Mouse (Mus musculus) G1E (cell line): Measurements from ENCODE around the gene A730015C16Rik.

Experiments used
- CTCF ChIP-seq: IDR thresholded peaks from 2 replicates; pipeline ENCODE4 v1.5.1; 2012; ENCODE audit warnings: low read depth, low read length, inconsistent platforms, mixed read lengths
- GATA1 ChIP-seq: IDR thresholded peaks from 2 replicates; pipeline ENCODE4 v1.6.1; 2012; ENCODE audit warnings: borderline replicate concordance, low read length, inconsistent platforms, mixed read lengths

DNA sequence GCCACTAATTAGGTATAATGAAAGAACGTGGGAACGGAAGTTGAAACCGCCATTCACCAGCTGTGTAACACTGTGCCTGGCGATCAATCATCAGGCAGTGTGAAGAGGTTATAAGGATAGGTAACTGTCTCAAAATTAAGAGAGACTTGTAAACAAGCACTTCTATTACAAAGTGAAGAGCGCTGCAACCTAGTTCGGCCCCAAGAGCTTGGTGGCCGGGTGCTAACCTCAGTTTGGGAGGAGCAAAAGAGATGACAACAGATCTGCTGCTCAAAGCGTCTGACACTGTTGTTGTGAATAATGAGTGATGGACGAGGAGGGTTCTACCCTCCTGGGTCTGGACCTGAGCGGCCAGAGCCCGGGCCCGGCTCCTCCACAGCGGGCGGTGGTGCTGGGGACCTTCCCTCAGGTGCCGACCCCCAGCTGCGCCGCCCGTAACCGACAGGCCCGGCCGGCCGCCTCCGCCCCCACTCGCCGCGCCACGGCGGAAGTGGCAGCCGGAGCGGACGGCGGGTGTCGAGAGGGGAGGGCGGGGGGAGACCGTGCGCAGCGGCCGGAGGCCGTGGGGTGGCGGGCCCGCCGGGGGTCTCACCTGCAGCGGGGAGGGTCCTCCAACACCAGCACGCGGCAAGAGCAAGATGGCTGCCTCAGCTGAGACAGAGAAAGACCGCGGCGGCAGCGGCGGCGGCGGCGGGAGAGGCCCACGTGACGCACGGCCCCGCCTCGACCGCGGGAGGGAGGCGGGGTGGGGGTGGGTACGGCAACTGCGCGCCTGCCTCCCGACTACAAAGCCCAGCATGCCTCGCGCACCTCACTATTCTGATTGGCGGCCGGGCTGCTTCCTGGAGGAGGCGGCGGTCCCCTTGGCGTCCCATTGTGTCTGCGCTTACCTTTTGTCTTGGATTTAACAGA, 15.2 kb downstream of the A730015C16Rik start, which contains the start of gene Btf3l4:
- TF ChIP-seq GATA1 (no peak), CTCF (no peak)
